Mouse (Mus musculus): ENCODE data around the gene Arid5b. TPM values are rescaled to one million over a fixed set of nuclear protein-coding genes. Genes with fewer than 3 reads are reported as not detected.

Gene Arid5b
- polyA plus RNA-seq, 1 experiment from 2014 or later = 39.1 TPM

GRCm38 (mm10) chr10:68113645-68114044, 164.9 kb downstream of the Arid5b start:
- WGBS = 87% methylated on average over 5 of the region's 5 CpGs
- Histone ChIP-seq H3K27me3 (no peaks in the 10 kb centered on the region), H3K27ac (no peak overlapping the region), H3K4me1 (peaks cover 13% of the 10 kb centered on the region), H3K9me3 (no peaks in the 10 kb centered on the region), H3K36me3 (peaks cover 36% of the 10 kb centered on the region), H3K4me3 (no peak overlapping the region), H3K9ac (no peak overlapping the region), H3K4me2 (no peak overlapping the region)
- no peak for ATAC-seq (ENCODE audit: borderline replicate concordance, extremely low read depth, low FRiP score, low TSS enrichment)

DNA sequence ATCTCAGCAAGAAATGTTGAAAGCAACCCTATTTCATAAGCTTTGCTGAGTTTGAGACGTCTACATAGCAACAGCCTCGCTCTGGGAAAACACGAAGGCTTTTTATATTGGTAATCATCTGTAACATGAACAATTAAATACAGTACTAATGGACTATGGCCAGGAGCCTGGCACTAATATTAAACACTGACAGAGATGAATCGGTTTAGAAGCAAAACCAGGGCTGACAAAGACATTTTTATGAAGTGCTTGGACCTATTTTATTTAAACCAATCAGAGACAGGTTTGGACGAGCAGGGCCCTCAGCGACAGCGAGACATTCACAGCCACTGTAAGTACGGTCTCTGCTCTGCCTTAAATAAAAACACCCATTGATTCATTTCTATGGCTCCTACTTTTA, 165.6 kb downstream of the Arid5b start:
- no peak overlapping the region for H3K4me2 ChIP-seq
- 45% methylated on average over 8 of the region's 8 CpGs for WGBS
- 0 out of 2 replicates have a peak overlapping the region, but pooled peaks have one; percentile 20 for H3K27ac ChIP-seq
- H3K4me3 ChIP-seq = no peak overlapping the region
- H3K9me3 ChIP-seq = no peaks in the 10 kb centered on the region
- no peaks in the 10 kb centered on the region for H3K27me3 ChIP-seq
- H3K9ac ChIP-seq = no peak overlapping the region
- ATAC-seq (ENCODE audit: borderline replicate concordance, extremely low read depth, low FRiP score, low TSS enrichment) = no peak
- H3K36me3 ChIP-seq = peaks cover 37% of the 10 kb centered on the region; the same call in 1 of the 2 replicates
- peaks cover 13% of the 10 kb centered on the region for H3K4me1 ChIP-seq

GRCm38 (mm10) chr10:68110607-68111006, 167.9 kb downstream of the Arid5b start:
- ATAC-seq (ENCODE audit: borderline replicate concordance, extremely low read depth, low FRiP score, low TSS enrichment) = no peak
- H3K9me3 ChIP-seq = no peaks in the 10 kb centered on the region
- no peak overlapping the region for H3K4me3 ChIP-seq
- WGBS = 57% methylated on average over 5 of the region's 5 CpGs
- no peak overlapping the region for H3K27ac ChIP-seq
- H3K4me1 ChIP-seq = peaks cover 31% of the 10 kb centered on the region
- H3K4me2 ChIP-seq = no peak overlapping the region
- H3K27me3 ChIP-seq = no peaks in the 10 kb centered on the region
- peaks cover 23% of the 10 kb centered on the region; the same call in 1 of the 2 replicates for H3K36me3 ChIP-seq
- H3K9ac ChIP-seq = no peak overlapping the region

DNA sequence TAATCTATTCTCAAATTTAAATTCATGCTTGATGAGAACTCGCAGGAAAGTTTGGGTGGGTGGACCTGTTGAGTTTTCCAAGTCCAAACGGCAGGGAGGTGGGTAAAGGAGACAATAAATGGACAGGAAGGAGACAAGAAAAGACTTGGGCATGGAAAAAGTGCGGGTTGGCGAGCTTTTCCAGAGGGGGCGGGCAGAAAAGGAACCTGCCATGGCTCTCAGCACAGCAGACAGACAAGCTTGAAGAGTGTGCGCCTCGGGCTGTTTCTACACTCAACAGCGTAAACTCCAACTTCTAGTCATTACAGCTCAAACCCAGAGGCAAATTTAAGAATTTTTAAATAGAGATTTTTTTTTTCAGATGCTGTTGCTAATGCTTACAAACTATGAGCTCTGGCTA, 168.4 kb downstream of the Arid5b start:
- Histone ChIP-seq H3K4me1 (peaks cover 36% of the 10 kb centered on the region), H3K4me3 (no peak overlapping the region), H3K27me3 (no peaks in the 10 kb centered on the region), H3K9me3 (no peaks in the 10 kb centered on the region), H3K27ac (no peak overlapping the region), H3K9ac (no peak overlapping the region), H3K4me2 (no peak overlapping the region), H3K36me3 (peaks cover 23% of the 10 kb centered on the region; the same call in 1 of the 2 replicates)
- 60% methylated on average over 8 of the region's 8 CpGs for WGBS
- ATAC-seq (ENCODE audit: borderline replicate concordance, extremely low read depth, low FRiP score, low TSS enrichment) = no peak

- peaks cover 19% of the 10 kb centered on the region; the same call in 1 of the 2 replicates for H3K36me3 ChIP-seq
- H3K4me1 ChIP-seq = peaks cover 41% of the 10 kb centered on the region
- WGBS = 79% methylated on average over 1 of the region's 1 CpGs
- no peak overlapping the region for H3K4me3 ChIP-seq
- H3K9ac ChIP-seq = no peak overlapping the region
- H3K4me2 ChIP-seq = no peak overlapping the region
- H3K27ac ChIP-seq = no peak overlapping the region
- no peaks in the 10 kb centered on the region for H3K27me3 ChIP-seq
- H3K9me3 ChIP-seq = no peaks in the 10 kb centered on the region
- ATAC-seq (ENCODE audit: borderline replicate concordance, extremely low read depth, low FRiP score, low TSS enrichment) = no peak
Observed at GRCm38 (mm10) chr10:68109651-68110050, 168.9 kb downstream of the Arid5b start.

DNA sequence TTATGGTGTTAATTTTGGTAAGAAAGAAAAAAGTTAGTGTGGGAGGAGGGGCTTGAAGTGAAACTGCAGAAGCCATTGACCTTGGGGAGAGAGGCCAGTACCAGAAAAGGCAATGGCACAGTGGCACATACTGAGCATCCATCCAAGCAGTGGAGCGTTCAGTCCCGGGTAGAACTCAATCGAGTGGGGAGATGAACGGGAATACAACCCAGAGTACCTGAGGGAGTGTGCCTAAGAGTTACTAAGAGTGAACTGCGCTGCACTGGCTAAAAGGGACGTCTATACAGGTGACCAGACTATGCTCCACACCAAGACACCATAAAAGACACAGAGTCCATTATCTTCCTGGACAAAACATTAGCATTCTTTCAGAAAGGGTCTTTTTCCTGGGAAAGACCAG, 170.8 kb downstream of the Arid5b start:
- Histone ChIP-seq H3K27ac (no peak overlapping the region), H3K27me3 (no peaks in the 10 kb centered on the region), H3K9me3 (no peaks in the 10 kb centered on the region), H3K36me3 (peaks cover 13% of the 10 kb centered on the region; the same call in 1 of the 2 replicates), H3K4me1 (peaks cover 46% of the 10 kb centered on the region), H3K9ac (no peak overlapping the region), H3K4me2 (no peak overlapping the region), H3K4me3 (no peak overlapping the region)
- 80% methylated on average over 6 of the region's 6 CpGs for WGBS
- ATAC-seq (ENCODE audit: borderline replicate concordance, extremely low read depth, low FRiP score, low TSS enrichment) = no peak

GRCm38 (mm10) chr10:68106351-68106950, 172.1 kb downstream of the Arid5b start:
- WGBS = 37% methylated on average over 9 of the region's 9 CpGs
- H3K9me3 ChIP-seq = no peaks in the 10 kb centered on the region
- no peaks in the 10 kb centered on the region for H3K27me3 ChIP-seq
- H3K4me1 ChIP-seq = peaks cover 45% of the 10 kb centered on the region
- H3K4me2 ChIP-seq = no peak overlapping the region
- H3K36me3 ChIP-seq = peaks cover 19% of the 10 kb centered on the region; the same call in 1 of the 2 replicates
- H3K27ac ChIP-seq = peak overlapping the region; percentile 72; the same call in 1 of the 2 replicates
- H3K4me3 ChIP-seq = no peak overlapping the region
- ATAC-seq (ENCODE audit: borderline replicate concordance, extremely low read depth, low FRiP score, low TSS enrichment) = no peak
- no peak overlapping the region for H3K9ac ChIP-seq

GRCm38 (mm10) chr10:68104881-68105781, 173.4 kb downstream of the Arid5b start:
- 30% methylated on average over 14 of the region's 14 CpGs for WGBS
- Histone ChIP-seq H3K36me3 (peaks cover 33% of the 10 kb centered on the region; the same call in 1 of the 2 replicates), H3K4me3 (no peak overlapping the region), H3K4me1 (peaks cover 47% of the 10 kb centered on the region), H3K4me2 (peak overlapping the region; percentile 16; the same call in 1 of the 2 replicates), H3K9me3 (no peaks in the 10 kb centered on the region), H3K27me3 (no peaks in the 10 kb centered on the region), H3K27ac (peak overlapping the region; percentile 72), H3K9ac (no peak overlapping the region)
- 0 out of 2 replicates have a peak, but pooled peaks have one; percentile 20 for ATAC-seq (ENCODE audit: borderline replicate concordance, extremely low read depth, low FRiP score, low TSS enrichment)

GRCm38 (mm10) chr10:68104481-68104880, 174.1 kb downstream of the Arid5b start:
- Histone ChIP-seq H3K27me3 (no peaks in the 10 kb centered on the region), H3K9me3 (no peaks in the 10 kb centered on the region), H3K4me3 (no peak overlapping the region), H3K27ac (peak overlapping the region; percentile 72), H3K4me1 (peaks cover 47% of the 10 kb centered on the region), H3K36me3 (peaks cover 36% of the 10 kb centered on the region; the same call in 1 of the 2 replicates), H3K4me2 (no peak overlapping the region), H3K9ac (no peak overlapping the region)
- 0 out of 2 replicates have a peak, but pooled peaks have one; percentile 35 for ATAC-seq (ENCODE audit: borderline replicate concordance, extremely low read depth, low FRiP score, low TSS enrichment)
- WGBS = 32% methylated on average over 2 of the region's 2 CpGs

DNA sequence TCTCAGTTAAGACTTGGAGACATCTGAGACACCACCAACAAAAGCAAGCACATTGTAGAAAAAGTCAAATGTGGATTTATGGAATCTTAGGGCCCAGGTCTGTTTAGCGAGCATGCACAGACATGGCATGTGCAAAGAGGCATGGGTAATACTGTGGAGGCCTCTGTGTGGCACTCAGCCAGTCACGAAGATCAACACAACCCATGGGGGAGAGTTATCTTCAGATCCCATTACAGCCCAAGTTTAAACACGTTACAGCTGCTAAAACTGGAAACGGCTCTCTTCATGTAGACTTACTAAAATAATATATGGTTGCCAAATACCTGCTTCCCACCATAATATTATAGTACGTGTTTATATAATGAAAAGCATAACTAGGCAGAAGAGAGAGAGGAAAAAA, 174.6 kb downstream of the Arid5b start:
- Histone ChIP-seq H3K4me2 (no peak overlapping the region), H3K27ac (peak overlapping the region; percentile 72), H3K36me3 (peaks cover 36% of the 10 kb centered on the region), H3K4me3 (no peak overlapping the region), H3K4me1 (peaks cover 47% of the 10 kb centered on the region), H3K9me3 (no peaks in the 10 kb centered on the region), H3K27me3 (no peaks in the 10 kb centered on the region), H3K9ac (no peak overlapping the region)
- WGBS = 33% methylated on average over 5 of the region's 5 CpGs
- no peak for ATAC-seq (ENCODE audit: borderline replicate concordance, extremely low read depth, low FRiP score, low TSS enrichment)

DNA sequence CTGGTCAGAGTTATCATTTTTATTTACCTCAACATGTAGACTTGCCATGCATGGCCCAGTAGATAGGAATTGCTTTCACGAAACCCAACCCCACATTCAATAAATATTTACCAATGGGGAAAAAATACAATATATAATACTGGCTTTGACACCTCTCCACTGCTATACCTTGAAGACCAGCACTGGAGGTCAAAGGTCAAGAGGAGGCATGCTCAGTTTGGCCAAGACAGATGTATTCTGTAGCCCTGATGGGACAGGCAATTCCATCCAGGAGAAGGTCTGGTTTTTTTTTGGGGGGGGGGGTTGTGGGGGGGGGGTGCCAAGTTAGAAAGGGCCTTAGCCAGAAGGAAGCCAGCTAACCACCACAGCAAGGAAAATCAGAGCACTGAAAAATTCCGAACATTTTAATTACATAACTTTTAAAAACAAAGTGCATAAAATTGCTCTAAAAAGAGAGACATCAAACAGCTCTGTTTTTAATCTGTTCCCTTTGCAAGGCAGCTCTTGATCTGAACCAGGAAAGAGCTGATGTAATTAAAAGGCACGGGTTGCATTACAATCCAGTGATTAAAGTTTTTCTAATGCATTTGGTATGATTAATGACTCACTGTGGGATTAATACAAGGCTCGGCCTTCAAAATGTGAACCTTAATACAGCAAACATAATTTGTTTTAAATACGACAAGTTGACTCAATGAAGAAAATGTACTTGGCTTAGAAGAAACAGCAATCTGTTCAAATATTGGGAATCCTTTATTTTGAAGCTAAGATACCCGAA, 175.3 kb downstream of the Arid5b start:
- no peaks in the 10 kb centered on the region for H3K27me3 ChIP-seq
- peaks cover 36% of the 10 kb centered on the region for H3K36me3 ChIP-seq
- peaks cover 47% of the 10 kb centered on the region for H3K4me1 ChIP-seq
- ATAC-seq (ENCODE audit: borderline replicate concordance, extremely low read depth, low FRiP score, low TSS enrichment) = no peak
- H3K27ac ChIP-seq = peak overlapping the region; percentile 72
- H3K4me3 ChIP-seq = no peak overlapping the region
- no peak overlapping the region for H3K4me2 ChIP-seq
- 59% methylated on average over 6 of the region's 6 CpGs for WGBS
- no peak overlapping the region for H3K9ac ChIP-seq
- no peaks in the 10 kb centered on the region for H3K9me3 ChIP-seq
